Mouse (Mus musculus): ENCODE measurements around the gene Prox1.

- no peak for TF ChIP-seq POLR2A (IDR thresholded peaks at IDR 0.05; ENCODE audit: control insufficient read depth, extremely low read depth, insufficient read depth, low read length, poor library complexity)
- TF ChIP-seq CTCF (IDR thresholded peaks at IDR 0.05; ENCODE audit: borderline replicate concordance, control insufficient read depth, extremely low read depth, insufficient read depth, low read length, poor library complexity): no peak
These were observed 1.5 kb downstream of the Prox1 start for GRCm38 (mm10) chr1:190168761-190169671.
